Mouse (Mus musculus) common myeloid progenitor, adult 5-6 weeks (primary cell): ENCODE results near the gene Usp10. TPM values are rescaled to one million over a fixed set of nuclear protein-coding genes. Genes with fewer than 3 reads are reported as not detected.

ENCODE experiments used
- ATAC-seq: replicated peaks from 2 replicates; pipeline ENCODE4 v1.8.0; 2016; ENCODE audit warnings: low read depth, mild to moderate bottlenecking, moderate TSS enrichment, inconsistent platforms; ENCODE audit not compliant: poor library complexity, severe bottlenecking
- total RNA-seq: library from RNA; stranded (forward); fragments of 200-1000, 187-1606 nt; gene quantifications from 2 replicates; pipeline ENCODE4 v1.2.3, GENCODE M21; 2017

Usp10 gene
- total RNA-seq, 1 experiment from 2014 or later, result 85.6 TPM

GRCm38 (mm10) chr8:119952282-119952681 lies 42.1 kb downstream of the Usp10 start:
- no peak for ATAC-seq

GRCm38 (mm10) chr8:119952747-119953146 lies 42.6 kb downstream of the Usp10 start:
- ATAC-seq, result no peak

- ATAC-seq, result no peak
These were observed 45.2 kb downstream of the Usp10 start for GRCm38 (mm10) chr8:119955333-119955732.

- ATAC-seq, result no peak
These were observed 47.9 kb downstream of the Usp10 start for GRCm38 (mm10) chr8:119958076-119958475.

- no peak for ATAC-seq
These were observed 50.5 kb downstream of the Usp10 start for GRCm38 (mm10) chr8:119960531-119961104.

- no peak for ATAC-seq
These were observed 54.7 kb downstream of the Usp10 start for GRCm38 (mm10) chr8:119964859-119965258.

- ATAC-seq, result no peak
These were observed 57.3 kb downstream of the Usp10 start for GRCm38 (mm10) chr8:119967435-119967834.

GRCm38 (mm10) chr8:119970169-119970568 lies 60.0 kb downstream of the Usp10 start:
- ATAC-seq, result no peak

- peak; percentile 90 for ATAC-seq
These were observed 62.4 kb downstream of the Usp10 start for GRCm38 (mm10) chr8:119972558-119972957.

GRCm38 (mm10) chr8:119978770-119979381 lies 68.7 kb downstream of the Usp10 start:
- peak; percentile 69 for ATAC-seq

GRCm38 (mm10) chr8:119981253-119981652 lies 71.1 kb downstream of the Usp10 start:
- no peak for ATAC-seq

- no peak for ATAC-seq
These were observed 73.9 kb downstream of the Usp10 start for GRCm38 (mm10) chr8:119984085-119984484.

- ATAC-seq, result no peak
These were observed 76.0 kb downstream of the Usp10 start for GRCm38 (mm10) chr8:119986174-119986573.

- no peak for ATAC-seq
These were observed 77.9 kb downstream of the Usp10 start for GRCm38 (mm10) chr8:119988087-119988486.

- ATAC-seq, result peak; percentile 97
These were observed 82.1 kb downstream of the Usp10 start, which contains the start of gene Crispld2 for GRCm38 (mm10) chr8:119992249-119992648. Gene Crispld2 (plus strand): TSS chr8:119992438.

- ATAC-seq, result no peak
These were observed 84.0 kb downstream of the Usp10 start for GRCm38 (mm10) chr8:119994114-119994513.

GRCm38 (mm10) chr8:119994556-119994955 lies 84.4 kb downstream of the Usp10 start:
- no peak for ATAC-seq

- no peak for ATAC-seq
These were observed 87.1 kb downstream of the Usp10 start for GRCm38 (mm10) chr8:119997266-119997665.

- ATAC-seq, result no peak
These were observed 90.3 kb downstream of the Usp10 start for GRCm38 (mm10) chr8:120000461-120000860.

GRCm38 (mm10) chr8:120001712-120002111 lies 91.6 kb downstream of the Usp10 start:
- ATAC-seq, result no peak

GRCm38 (mm10) chr8:120002348-120002747 lies 92.2 kb downstream of the Usp10 start:
- no peak for ATAC-seq

GRCm38 (mm10) chr8:120004154-120004702 lies 94.1 kb downstream of the Usp10 start:
- no peak for ATAC-seq
